Mouse (Mus musculus) testis, adult 2 months (tissue): ENCODE measurements around the gene Hcrtr1. TPM values are rescaled to one million over a fixed set of nuclear protein-coding genes. Genes with fewer than 3 reads are reported as not detected.

ENCODE experiments used
- H3K27ac ChIP-seq: fragments of 200-500 bp; 2 replicates; pipeline ENCODE4 v1.5.1; 2012; ENCODE audit warnings: low read depth, low read length; ENCODE audit not compliant: control insufficient read depth, insufficient read depth
- H3K27me3 ChIP-seq: fragments of 200-500 bp; 2 replicates; pipeline ENCODE4 v1.6.1; 2012; ENCODE audit warnings: mild to moderate bottlenecking, low read length, moderate library complexity; ENCODE audit not compliant: control insufficient read depth, insufficient read depth
- H3K36me3 ChIP-seq: fragments of 200-500 bp; 2 replicates; pipeline ENCODE4 v1.6.1; 2012; ENCODE audit warnings: mild to moderate bottlenecking, low read length; ENCODE audit not compliant: control insufficient read depth, insufficient read depth
- H3K4me1 ChIP-seq: fragments of 200-500 bp; 2 replicates; pipeline ENCODE4 v1.6.1; 2012; ENCODE audit warnings: low read length; ENCODE audit not compliant: control insufficient read depth, insufficient read depth
- H3K4me3 ChIP-seq: fragments of 200-500 bp; 2 replicates; pipeline ENCODE4 v1.5.1; 2012; ENCODE audit warnings: low read depth, mild to moderate bottlenecking, low read length, moderate library complexity, mixed read lengths; ENCODE audit not compliant: control insufficient read depth
- CTCF ChIP-seq: fragments of 200-500 bp; IDR thresholded peaks from 2 replicates; pipeline ENCODE4 v1.5.1; 2012; ENCODE audit warnings: low read depth, mild to moderate bottlenecking, inconsistent platforms, low read length, moderate library complexity; ENCODE audit not compliant: control insufficient read depth, insufficient read depth, insufficient replicate concordance
- POLR2A ChIP-seq: fragments of 200-500 bp; IDR thresholded peaks from 2 replicates; pipeline ENCODE4 v1.6.1; 2012; ENCODE audit warnings: low read depth, mild to moderate bottlenecking, inconsistent platforms, low read length, moderate library complexity; ENCODE audit not compliant: control insufficient read depth
- polyA plus RNA-seq: library from polyadenylated mRNA; depleted of rRNA; stranded (reverse); fragments of >200 nt; gene quantifications from 2 replicates; pipeline ENCODE4 v1.2.3, GENCODE M21; 2012

Hcrtr1 gene
- polyA plus RNA-seq, 1 experiment = 0.07 TPM

DNA sequence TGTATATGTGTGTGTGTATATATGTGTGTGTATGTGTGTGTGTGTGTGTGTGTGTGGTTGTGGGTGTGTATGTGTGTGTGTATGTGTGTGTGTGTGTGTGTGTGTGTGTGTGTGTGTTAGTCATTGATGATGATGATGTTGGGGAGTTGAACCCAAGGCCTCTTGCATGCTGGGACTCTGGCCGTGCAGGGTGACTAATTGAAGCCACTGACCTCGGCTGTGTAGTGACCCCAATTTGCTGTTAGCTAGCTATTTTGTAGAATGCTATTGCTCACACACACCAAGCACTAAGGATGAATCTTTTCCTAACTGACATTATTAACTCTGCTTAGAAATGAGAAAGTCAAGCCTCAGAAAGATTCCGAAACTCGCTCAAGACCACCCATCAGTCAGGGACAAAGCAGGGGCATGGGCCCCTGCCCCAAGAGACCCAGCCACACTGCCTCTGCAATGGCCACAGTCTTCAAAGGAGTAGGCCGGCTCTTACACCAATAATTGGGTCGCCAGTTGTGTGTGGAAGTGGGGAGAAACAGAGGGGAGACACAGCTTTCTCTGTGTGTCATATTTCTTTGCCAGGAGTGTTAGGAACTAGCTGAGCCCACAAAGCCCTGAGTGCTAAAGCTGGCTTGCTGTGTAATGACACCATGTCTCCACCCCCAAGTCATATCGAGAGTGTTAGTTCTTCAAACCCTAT lies 41.9 kb upstream of the Hcrtr1 start:
- no peak overlapping the region for H3K27ac ChIP-seq
- no peaks in the 10 kb centered on the region for H3K36me3 ChIP-seq
- no peak for TF ChIP-seq POLR2A
- TF ChIP-seq CTCF = no peak
- peaks cover 9% of the 10 kb centered on the region for H3K4me1 ChIP-seq
- H3K4me3 ChIP-seq = no peak overlapping the region
- no peaks in the 10 kb centered on the region for H3K27me3 ChIP-seq

DNA sequence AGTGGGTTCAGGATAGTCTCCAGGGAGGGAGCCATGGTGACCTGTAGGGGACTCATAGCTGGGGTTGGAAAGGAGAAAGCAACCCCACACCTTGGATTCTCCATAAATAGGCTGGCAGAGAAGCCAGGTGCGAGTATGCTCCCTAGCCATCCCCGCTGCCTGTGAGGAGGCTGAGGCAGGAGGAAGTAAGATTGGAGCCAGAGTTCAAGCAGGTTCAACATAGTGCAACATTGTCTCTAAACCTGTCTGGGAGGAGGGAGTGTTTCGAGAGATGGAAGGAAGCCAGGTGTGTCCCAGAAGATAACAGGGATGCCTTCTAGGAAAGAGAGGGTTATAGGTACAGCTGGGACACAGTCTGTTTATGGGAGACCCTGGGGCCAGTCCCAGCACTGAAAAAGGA lies 40.7 kb upstream of the Hcrtr1 start:
- H3K4me3 ChIP-seq = no peak overlapping the region
- H3K36me3 ChIP-seq = no peaks in the 10 kb centered on the region
- TF ChIP-seq POLR2A (no peak), CTCF (no peak)
- H3K27ac ChIP-seq = no peak overlapping the region
- peaks cover 15% of the 10 kb centered on the region for H3K4me1 ChIP-seq
- no peaks in the 10 kb centered on the region for H3K27me3 ChIP-seq

DNA sequence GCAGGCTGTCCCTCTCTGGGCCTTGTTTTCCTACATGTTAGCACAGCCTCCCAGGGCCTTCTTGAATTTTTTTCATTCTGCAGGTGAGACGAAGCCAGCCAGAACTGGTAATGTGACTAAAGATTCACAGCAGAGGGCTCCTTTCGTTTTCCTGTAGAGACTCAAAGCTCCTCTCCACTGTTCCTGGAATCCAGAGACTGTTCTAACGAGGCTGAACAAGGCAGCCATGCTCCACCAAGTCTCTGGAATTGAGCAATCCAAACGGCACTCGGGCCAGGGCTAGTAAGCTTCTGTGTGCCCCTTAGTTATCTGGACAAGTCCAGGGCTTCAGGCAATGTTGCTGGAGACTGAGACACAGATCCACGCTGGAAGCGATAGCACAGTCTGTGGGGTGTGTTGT lies 38.4 kb upstream of the Hcrtr1 start:
- Histone ChIP-seq H3K27me3 (no peaks in the 10 kb centered on the region), H3K4me1 (peaks cover 21% of the 10 kb centered on the region), H3K36me3 (no peaks in the 10 kb centered on the region), H3K27ac (no peak overlapping the region), H3K4me3 (no peak overlapping the region)
- no peak for TF ChIP-seq POLR2A
- TF ChIP-seq CTCF = no peak

DNA sequence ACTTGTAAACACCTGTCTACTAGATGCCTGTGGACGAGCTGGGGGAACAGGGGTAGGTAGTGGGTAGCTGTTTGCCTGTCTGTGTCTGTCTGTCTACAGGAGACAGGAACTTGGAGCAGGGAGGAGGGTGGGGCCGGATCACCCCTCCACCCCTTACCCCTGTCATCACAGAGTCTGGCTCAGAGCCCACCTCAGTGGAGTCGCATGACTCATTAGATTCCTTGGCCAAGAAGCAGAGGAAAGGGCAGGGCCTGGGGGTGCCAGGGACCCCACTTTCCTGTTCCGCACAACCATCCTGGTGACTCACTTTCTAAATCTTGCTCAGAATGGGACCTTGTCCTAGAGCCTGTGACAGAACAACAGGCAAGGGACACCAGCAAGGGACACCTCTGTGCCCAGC lies 37.9 kb upstream of the Hcrtr1 start:
- Histone ChIP-seq H3K4me1 (peaks cover 21% of the 10 kb centered on the region), H3K36me3 (no peaks in the 10 kb centered on the region), H3K4me3 (no peak overlapping the region), H3K27me3 (no peaks in the 10 kb centered on the region), H3K27ac (no peak overlapping the region)
- TF ChIP-seq POLR2A = no peak
- TF ChIP-seq CTCF = no peak

DNA sequence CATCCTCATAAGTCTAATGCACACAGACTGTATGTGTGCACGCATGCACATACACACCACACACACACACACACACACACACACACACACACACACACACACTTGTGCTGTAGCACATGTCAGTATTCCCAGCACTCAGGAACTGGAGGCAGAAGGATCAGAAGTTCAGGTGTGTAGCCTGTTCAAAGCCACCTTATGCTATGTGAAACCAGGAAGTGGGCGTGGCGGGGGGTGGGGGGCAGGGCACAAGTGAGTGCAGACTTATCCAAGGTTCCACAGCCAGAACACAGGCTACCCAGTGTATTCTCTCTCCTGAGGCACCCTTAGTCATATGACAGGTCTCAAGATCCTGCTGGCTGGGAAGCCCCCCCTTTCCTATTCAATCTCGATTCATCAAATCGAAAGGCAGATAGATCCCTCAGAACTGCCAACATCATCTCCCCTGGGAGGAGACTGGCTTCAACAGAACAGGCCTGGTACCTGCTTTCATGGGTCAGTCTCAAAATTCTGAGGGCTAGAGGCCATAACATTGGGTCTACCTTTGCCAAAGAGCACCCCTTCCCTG lies 37.1 kb upstream of the Hcrtr1 start:
- Histone ChIP-seq H3K27ac (no peak overlapping the region), H3K4me1 (peaks cover 21% of the 10 kb centered on the region), H3K4me3 (no peak overlapping the region), H3K36me3 (no peaks in the 10 kb centered on the region), H3K27me3 (no peaks in the 10 kb centered on the region)
- no peak for TF ChIP-seq CTCF
- TF ChIP-seq POLR2A = no peak

DNA sequence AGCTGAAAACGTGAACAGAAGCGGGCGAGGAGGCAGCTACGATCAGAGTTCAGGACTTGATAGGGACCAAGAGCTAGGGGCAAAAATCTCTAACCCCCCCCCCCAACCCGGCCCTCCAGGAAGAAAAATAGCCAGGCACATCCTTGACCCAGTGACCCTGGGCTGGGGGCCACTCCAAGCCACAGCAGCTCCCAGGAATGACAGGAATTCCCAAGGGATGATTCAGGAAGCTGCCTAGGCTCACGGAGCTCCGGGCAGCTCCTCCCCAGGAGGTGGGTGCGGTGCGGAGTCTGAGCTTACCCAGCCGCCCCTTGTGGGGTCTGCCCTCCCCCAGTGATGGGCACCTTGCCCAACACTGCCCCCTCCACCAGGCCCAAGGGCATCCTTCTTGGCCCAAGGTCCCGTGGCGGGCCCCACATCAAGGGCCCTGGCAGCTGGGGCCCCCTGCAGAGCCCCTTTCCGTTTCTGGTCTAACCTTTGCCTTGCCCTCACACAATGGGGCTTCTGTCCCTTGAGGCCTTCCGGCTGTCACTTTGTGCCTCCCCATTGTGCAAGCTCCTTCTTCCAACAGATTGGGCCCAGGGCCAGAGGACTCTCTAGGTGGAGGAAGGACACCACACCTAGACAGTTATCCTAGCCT lies 36.0 kb upstream of the Hcrtr1 start, which contains the start of gene Tinagl1:
TSS of gene Tinagl1 (minus strand) at position 51 of the 640 bp plus-strand sequence.
- H3K27me3 ChIP-seq = no peaks in the 10 kb centered on the region
- peak within 1 kb of the TSS; percentile 52 for H3K4me3 ChIP-seq
- no peak within 1 kb of the TSS for H3K27ac ChIP-seq
- TF ChIP-seq CTCF (no peak), POLR2A (no peak)
- peaks cover 20% of the 10 kb centered on the region for H3K4me1 ChIP-seq
- no peaks in the 10 kb centered on the region for H3K36me3 ChIP-seq

DNA sequence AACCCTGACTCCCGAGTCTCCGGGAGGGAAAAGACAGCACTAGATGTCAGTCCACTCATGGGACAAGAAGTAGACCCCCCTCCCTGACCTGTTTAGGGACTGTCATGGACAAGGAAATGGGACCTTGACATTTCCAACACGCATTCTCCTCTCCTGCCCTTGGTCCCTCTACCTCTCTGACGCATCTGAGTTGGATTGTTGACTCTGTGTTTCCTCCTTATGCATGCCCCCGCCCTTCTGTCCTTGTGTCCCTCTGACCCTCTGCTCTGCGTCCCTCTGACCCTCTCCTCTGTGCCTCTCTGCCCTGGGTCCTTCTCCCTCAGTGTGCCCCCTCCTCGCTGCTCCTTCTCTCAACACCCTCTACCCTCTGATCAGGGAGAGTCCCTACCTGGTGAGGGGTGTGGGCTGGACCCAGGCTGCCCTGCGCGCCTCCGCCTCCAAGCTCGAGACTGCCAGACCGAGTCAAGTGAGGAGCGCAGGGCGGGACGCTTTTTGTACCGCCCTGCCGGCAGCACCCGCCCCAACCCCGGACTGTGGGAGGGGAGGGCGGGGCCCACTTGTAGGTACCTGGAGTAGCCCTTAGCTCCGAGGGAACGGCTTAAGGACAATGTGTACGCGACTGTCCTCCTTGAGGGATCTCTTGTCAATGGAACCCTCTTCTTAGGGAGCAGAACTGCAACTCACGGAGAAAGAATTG lies 35.3 kb upstream of the Hcrtr1 start:
- Histone ChIP-seq H3K4me3 (peak overlapping the region; percentile 52), H3K4me1 (peaks cover 16% of the 10 kb centered on the region), H3K36me3 (no peaks in the 10 kb centered on the region), H3K27me3 (no peaks in the 10 kb centered on the region), H3K27ac (no peak overlapping the region)
- no peak for TF ChIP-seq CTCF
- 0 out of 2 replicates have a peak, but pooled peaks have one; percentile 9 for TF ChIP-seq POLR2A
